Mouse (Mus musculus): ENCODE data around the gene Gata1. TPM values are rescaled to one million over a fixed set of nuclear protein-coding genes. Genes with fewer than 3 reads are reported as not detected.

The Gata1 gene
- polyA plus RNA-seq, 1 experiment from 2014 or later, result 2.8 TPM

- no peaks in the 10 kb centered on the region for H3K36me3 ChIP-seq
- no peaks in the 10 kb centered on the region for H3K9me3 ChIP-seq
- H3K27me3 ChIP-seq (replicated peaks), result no peaks in the 10 kb centered on the region
- WGBS, result 23% methylated on average over 5 of the region's 5 CpGs
- H3K27ac ChIP-seq (replicated peaks), result no peak overlapping the region
- no peaks in the 10 kb centered on the region for H3K4me1 ChIP-seq
- H3K4me3 ChIP-seq, result no peak overlapping the region
- no peak for ATAC-seq (ENCODE audit: extremely low read depth, insufficient number of reproducible peaks, low FRiP score, low TSS enrichment)
- H3K9ac ChIP-seq, result no peak overlapping the region
- no peak overlapping the region for H3K4me2 ChIP-seq
Observed at GRCm38 (mm10) chrX:8002001-8002400, 24.1 kb upstream of the Gata1 start.

DNA sequence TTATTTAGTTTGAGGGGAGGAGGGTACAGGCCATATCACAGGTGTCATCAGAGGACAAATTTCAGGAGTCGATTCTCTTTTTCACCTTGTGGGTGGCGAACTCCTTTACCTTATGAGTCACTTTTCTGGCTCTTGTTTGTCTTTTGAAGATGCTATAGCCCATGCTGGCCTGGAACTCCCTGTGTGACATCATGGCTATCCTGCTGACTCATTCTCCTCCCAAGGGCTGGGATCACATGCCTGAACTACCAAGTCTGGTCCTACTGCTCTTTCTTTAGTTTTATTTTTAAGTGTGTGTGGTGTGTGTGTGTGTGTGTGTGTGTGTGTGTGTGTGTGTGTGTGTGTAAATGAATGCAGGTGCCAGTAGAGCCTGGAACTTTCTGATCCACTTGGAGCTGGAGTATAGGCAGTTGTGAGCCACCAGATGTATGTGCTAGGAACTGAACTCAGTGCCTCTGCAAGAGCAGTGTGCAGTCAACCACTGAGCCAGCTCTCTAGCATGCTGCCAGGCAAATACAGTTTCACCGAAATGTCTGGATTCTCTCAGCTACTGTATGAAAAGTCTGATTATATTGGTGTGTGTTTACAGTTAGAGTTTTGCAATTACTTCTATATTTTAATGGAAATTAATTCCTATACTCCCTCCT lies 22.8 kb upstream of the Gata1 start:
- 72% methylated on average over 3 of the region's 3 CpGs for WGBS
- H3K9ac ChIP-seq, result no peak overlapping the region
- H3K36me3 ChIP-seq, result no peaks in the 10 kb centered on the region
- H3K27me3 ChIP-seq (replicated peaks), result no peaks in the 10 kb centered on the region
- H3K4me2 ChIP-seq, result no peak overlapping the region
- peak; percentile 37; the same call in 1 of the 2 replicates for ATAC-seq (ENCODE audit: extremely low read depth, insufficient number of reproducible peaks, low FRiP score, low TSS enrichment)
- no peaks in the 10 kb centered on the region for H3K4me1 ChIP-seq
- no peak overlapping the region for H3K27ac ChIP-seq (replicated peaks)
- no peaks in the 10 kb centered on the region for H3K9me3 ChIP-seq
- H3K4me3 ChIP-seq, result no peak overlapping the region

GRCm38 (mm10) chrX:7993068-7993735 lies 15.3 kb upstream of the Gata1 start:
- no peak overlapping the region for H3K4me2 ChIP-seq
- WGBS, result 37% methylated on average over 10 of the region's 10 CpGs
- H3K27ac ChIP-seq (replicated peaks), result no peak overlapping the region
- H3K4me3 ChIP-seq, result no peak overlapping the region
- H3K9me3 ChIP-seq, result no peaks in the 10 kb centered on the region
- H3K36me3 ChIP-seq, result no peaks in the 10 kb centered on the region
- ATAC-seq (ENCODE audit: extremely low read depth, insufficient number of reproducible peaks, low FRiP score, low TSS enrichment), result no peak
- no peak overlapping the region for H3K9ac ChIP-seq
- H3K27me3 ChIP-seq (replicated peaks), result no peaks in the 10 kb centered on the region
- no peaks in the 10 kb centered on the region for H3K4me1 ChIP-seq

DNA sequence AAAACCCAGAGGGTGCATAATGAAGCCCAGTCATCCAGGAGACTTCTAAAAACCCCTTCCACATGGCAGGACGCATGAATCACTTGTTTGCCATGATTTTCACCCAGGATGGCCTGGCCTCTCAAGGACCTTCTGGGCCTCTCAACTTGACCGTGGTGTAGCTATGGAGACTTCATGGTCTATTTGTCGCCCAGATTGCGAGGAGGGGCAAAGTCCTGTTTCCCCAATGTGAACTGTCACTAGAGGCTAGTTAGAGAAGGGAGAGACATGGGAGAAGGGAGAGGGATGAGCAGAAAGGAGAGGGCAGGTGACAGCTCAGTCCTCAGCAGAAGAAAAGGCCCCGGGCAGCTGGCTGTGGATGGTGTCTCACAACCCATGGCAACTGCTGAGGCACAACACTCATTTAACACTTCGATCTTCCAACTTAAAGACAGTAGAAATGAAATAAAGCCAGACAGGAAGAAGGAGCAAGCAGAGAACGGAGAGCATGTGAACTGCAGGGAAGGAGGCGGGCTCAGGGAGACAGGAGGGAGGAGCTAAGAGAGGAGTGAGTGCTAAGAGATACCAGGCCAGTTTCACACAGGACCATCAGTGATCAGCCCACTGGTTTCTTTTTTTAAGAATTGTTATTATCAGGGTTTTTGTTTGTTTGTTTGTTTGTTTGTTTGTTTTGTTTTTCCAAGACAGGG lies 14.7 kb upstream of the Gata1 start:
- Histone ChIP-seq H3K4me2 (no peak overlapping the region), H3K9me3 (no peaks in the 10 kb centered on the region), H3K36me3 (no peaks in the 10 kb centered on the region), H3K27ac (replicated peaks) (no peak overlapping the region), H3K27me3 (replicated peaks) (no peaks in the 10 kb centered on the region), H3K9ac (no peak overlapping the region), H3K4me3 (no peak overlapping the region), H3K4me1 (no peaks in the 10 kb centered on the region)
- WGBS, result 63% methylated on average over 8 of the region's 8 CpGs
- ATAC-seq (ENCODE audit: extremely low read depth, insufficient number of reproducible peaks, low FRiP score, low TSS enrichment), result no peak

DNA sequence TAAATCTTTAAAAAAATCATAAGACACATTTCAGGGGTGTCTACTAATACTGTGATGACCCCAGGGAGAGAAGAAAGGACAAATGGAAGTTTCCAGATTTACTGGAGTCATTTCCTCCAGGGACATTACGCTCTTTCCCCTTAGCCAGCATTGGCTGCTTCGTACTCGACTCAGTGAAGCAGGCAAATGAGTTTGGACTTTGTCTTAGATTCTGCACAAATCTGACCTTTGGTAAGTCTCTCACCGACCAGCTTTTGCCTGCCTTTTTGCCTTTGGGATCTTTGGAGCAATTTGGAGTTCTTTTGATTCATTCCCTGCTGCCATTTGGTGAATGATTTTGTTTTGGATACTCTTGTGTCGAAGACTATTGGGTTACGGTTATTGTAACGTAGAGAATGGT lies 3.5 kb upstream of the Gata1 start:
- Histone ChIP-seq H3K9ac (no peak overlapping the region), H3K4me1 (no peaks in the 10 kb centered on the region), H3K36me3 (no peaks in the 10 kb centered on the region), H3K4me3 (no peak overlapping the region), H3K9me3 (no peaks in the 10 kb centered on the region), H3K27me3 (replicated peaks) (no peaks in the 10 kb centered on the region), H3K27ac (replicated peaks) (no peak overlapping the region), H3K4me2 (no peak overlapping the region)
- no peak for ATAC-seq (ENCODE audit: extremely low read depth, insufficient number of reproducible peaks, low FRiP score, low TSS enrichment)
- 79% methylated on average over 7 of the region's 7 CpGs for WGBS

- H3K4me3 ChIP-seq, result no peak overlapping the region
- H3K9ac ChIP-seq, result no peak overlapping the region
- WGBS, result 36% methylated on average over 4 of the region's 4 CpGs
- no peaks in the 10 kb centered on the region for H3K27me3 ChIP-seq (replicated peaks)
- no peak overlapping the region for H3K4me2 ChIP-seq
- H3K27ac ChIP-seq (replicated peaks), result no peak overlapping the region
- no peaks in the 10 kb centered on the region for H3K9me3 ChIP-seq
- H3K36me3 ChIP-seq, result no peaks in the 10 kb centered on the region
- no peaks in the 10 kb centered on the region for H3K4me1 ChIP-seq
- ATAC-seq (ENCODE audit: extremely low read depth, insufficient number of reproducible peaks, low FRiP score, low TSS enrichment), result 0 out of 2 replicates have a peak, but pooled peaks have one; percentile 46
Observed at GRCm38 (mm10) chrX:7971292-7971691, 6.6 kb downstream of the Gata1 start.

DNA sequence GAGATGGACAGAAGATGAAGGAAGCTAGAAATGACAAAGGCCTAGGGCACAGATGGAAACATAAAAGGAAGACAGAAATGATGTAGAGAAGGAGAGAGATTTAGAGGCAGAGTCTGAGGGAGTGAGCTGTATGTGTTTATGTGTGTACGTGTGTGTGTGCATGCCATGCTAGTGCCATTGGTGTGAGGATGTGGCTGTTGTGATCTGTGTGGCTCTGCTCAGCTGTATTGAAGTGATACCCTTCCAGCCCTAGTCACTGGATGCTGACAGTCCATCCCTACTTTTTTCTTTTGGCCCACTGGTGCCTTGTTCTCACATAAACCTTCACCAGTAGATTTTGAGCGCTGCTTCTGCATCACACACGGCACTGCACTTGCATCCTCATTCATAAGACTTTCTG lies 9.0 kb downstream of the Gata1 start:
- ATAC-seq (ENCODE audit: extremely low read depth, insufficient number of reproducible peaks, low FRiP score, low TSS enrichment), result no peak
- Histone ChIP-seq H3K9ac (no peak overlapping the region), H3K4me2 (peak overlapping the region; percentile 13; the same call in 1 of the 2 replicates), H3K27ac (replicated peaks) (no peak overlapping the region), H3K4me1 (no peaks in the 10 kb centered on the region), H3K36me3 (no peaks in the 10 kb centered on the region), H3K9me3 (no peaks in the 10 kb centered on the region), H3K27me3 (replicated peaks) (no peaks in the 10 kb centered on the region), H3K4me3 (no peak overlapping the region)
- 80% methylated on average over 3 of the region's 3 CpGs for WGBS

- Histone ChIP-seq H3K4me1 (no peaks in the 10 kb centered on the region), H3K27ac (replicated peaks) (no peak overlapping the region), H3K4me3 (peak overlapping the region; percentile 8; the same call in 1 of the 2 replicates), H3K9me3 (no peaks in the 10 kb centered on the region), H3K27me3 (replicated peaks) (no peaks in the 10 kb centered on the region), H3K9ac (no peak overlapping the region), H3K36me3 (no peaks in the 10 kb centered on the region), H3K4me2 (peak overlapping the region; percentile 6; the same call in 1 of the 2 replicates)
- 48% methylated on average over 8 of the region's 8 CpGs for WGBS
- ATAC-seq (ENCODE audit: extremely low read depth, insufficient number of reproducible peaks, low FRiP score, low TSS enrichment), result peak; percentile 65
Observed at GRCm38 (mm10) chrX:7968226-7968625, 9.6 kb downstream of the Gata1 start.

GRCm38 (mm10) chrX:7967596-7968201 lies 10.2 kb downstream of the Gata1 start:
- Histone ChIP-seq H3K27me3 (replicated peaks) (no peaks in the 10 kb centered on the region), H3K27ac (replicated peaks) (no peak overlapping the region), H3K9ac (no peak overlapping the region), H3K9me3 (no peaks in the 10 kb centered on the region), H3K36me3 (no peaks in the 10 kb centered on the region), H3K4me1 (no peaks in the 10 kb centered on the region), H3K4me3 (peak overlapping the region; percentile 22; the same call in 1 of the 2 replicates), H3K4me2 (peak overlapping the region; percentile 33)
- WGBS, result 70% methylated on average over 7 of the region's 9 CpGs
- peak; percentile 61 for ATAC-seq (ENCODE audit: extremely low read depth, insufficient number of reproducible peaks, low FRiP score, low TSS enrichment)

GRCm38 (mm10) chrX:7966161-7966560 lies 11.7 kb downstream of the Gata1 start:
- Histone ChIP-seq H3K4me3 (peak overlapping the region; percentile 22), H3K4me1 (no peaks in the 10 kb centered on the region), H3K4me2 (peak overlapping the region; percentile 33; the same call in 1 of the 2 replicates), H3K9me3 (no peaks in the 10 kb centered on the region), H3K27ac (replicated peaks) (no peak overlapping the region), H3K36me3 (no peaks in the 10 kb centered on the region), H3K9ac (no peak overlapping the region), H3K27me3 (replicated peaks) (no peaks in the 10 kb centered on the region)
- no peak for ATAC-seq (ENCODE audit: extremely low read depth, insufficient number of reproducible peaks, low FRiP score, low TSS enrichment)
- WGBS, result 29% methylated on average over 4 of the region's 4 CpGs

DNA sequence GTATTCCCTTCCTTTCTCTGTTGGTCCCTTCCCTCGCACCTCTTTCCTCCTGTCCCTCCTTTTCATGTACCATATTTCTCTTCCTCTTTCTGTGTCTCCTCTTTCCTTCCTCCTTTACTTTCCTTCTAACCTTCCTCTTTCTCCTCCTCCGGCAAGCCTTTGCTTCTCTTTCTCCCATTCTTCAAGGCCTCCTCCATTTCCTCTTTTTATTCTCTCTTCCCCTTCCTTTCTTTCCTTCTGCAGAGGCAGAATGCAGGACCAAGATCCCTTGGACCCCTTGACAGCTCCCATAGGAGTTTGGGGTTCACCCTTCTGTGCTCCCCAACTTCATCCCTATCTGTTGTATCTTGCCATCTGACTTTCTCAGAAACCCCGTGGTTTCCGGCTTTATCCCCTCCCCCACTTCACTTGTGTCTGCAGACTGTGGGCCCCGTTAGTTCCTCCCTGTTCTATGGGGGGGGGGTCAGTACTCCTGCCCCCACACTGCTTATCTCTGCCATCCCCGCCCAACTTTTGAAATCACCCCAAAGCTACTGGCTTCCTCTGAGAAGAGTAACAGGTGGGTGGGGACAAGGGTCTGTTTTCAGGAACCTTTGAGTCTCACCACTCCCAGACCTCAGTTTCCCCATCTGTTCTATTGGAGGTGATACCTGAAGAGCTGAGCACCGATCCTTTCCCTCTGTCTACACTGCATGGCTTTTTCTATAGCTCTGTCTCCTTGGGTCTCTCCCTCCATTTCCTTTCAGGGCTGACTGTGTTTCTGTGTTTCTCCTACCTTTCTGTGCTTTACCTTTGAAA lies 13.8 kb downstream of the Gata1 start:
- Histone ChIP-seq H3K27ac (replicated peaks) (no peak overlapping the region), H3K9me3 (no peaks in the 10 kb centered on the region), H3K4me2 (no peak overlapping the region), H3K27me3 (replicated peaks) (no peaks in the 10 kb centered on the region), H3K9ac (no peak overlapping the region), H3K4me3 (no peak overlapping the region), H3K4me1 (no peaks in the 10 kb centered on the region), H3K36me3 (no peaks in the 10 kb centered on the region)
- no peak for ATAC-seq (ENCODE audit: extremely low read depth, insufficient number of reproducible peaks, low FRiP score, low TSS enrichment)
- WGBS, result 55% methylated on average over 7 of the region's 7 CpGs

Data from heart, embryonic 13.5 days (tissue).